Mouse (Mus musculus) erythroblast, embryonic 14.5 days (primary cell): ENCODE measurements around the gene 4921517D22Rik. TPM values are rescaled to one million over a fixed set of nuclear protein-coding genes. Genes with fewer than 3 reads are reported as not detected.
"Not testable (repeated sequence)": the region's sequence is repeated elsewhere in the genome, so short reads cannot be mapped to it uniquely, and the experiment has no call there.

Experiments used
- H3K27me3 ChIP-seq: 2 replicates; pipeline ENCODE4 v1.6.1; 2012; ENCODE audit warnings: inconsistent platforms; ENCODE audit not compliant: control insufficient read depth
- H3K36me3 ChIP-seq: 2 replicates; pipeline ENCODE4 v1.6.1; 2012; ENCODE audit warnings: mild to moderate bottlenecking, inconsistent platforms; ENCODE audit not compliant: control insufficient read depth
- H3K4me1 ChIP-seq: 2 replicates; pipeline ENCODE4 v1.6.1; 2012; ENCODE audit warnings: inconsistent platforms; ENCODE audit not compliant: control insufficient read depth
- H3K4me3 ChIP-seq: replicated peaks from 2 replicates; pipeline ENCODE3; 2012; ENCODE audit warnings: moderate library complexity, mild to moderate bottlenecking, inconsistent platforms
- H3K9me3 ChIP-seq: 2 replicates; pipeline ENCODE4 v1.6.1; 2012; ENCODE audit warnings: low read length, inconsistent platforms, mixed read lengths; ENCODE audit not compliant: control insufficient read depth
- GATA1 ChIP-seq: IDR thresholded peaks from 2 replicates; pipeline ENCODE4 v1.6.1; 2012; ENCODE audit warnings: low read length, inconsistent platforms, mixed read lengths
- TAL1 ChIP-seq: IDR thresholded peaks from 3 replicates; pipeline ENCODE4 v1.6.1; 2012; ENCODE audit warnings: low read length, inconsistent platforms, mixed read lengths
- polyA plus RNA-seq: library from polyadenylated mRNA; stranded (reverse); fragments of >175 nt; gene quantifications from 2 replicates; pipeline ENCODE4 v1.2.3, GENCODE M21; 2012

The 4921517D22Rik gene
- not detected in 2 replicates for polyA plus RNA-seq

DNA sequence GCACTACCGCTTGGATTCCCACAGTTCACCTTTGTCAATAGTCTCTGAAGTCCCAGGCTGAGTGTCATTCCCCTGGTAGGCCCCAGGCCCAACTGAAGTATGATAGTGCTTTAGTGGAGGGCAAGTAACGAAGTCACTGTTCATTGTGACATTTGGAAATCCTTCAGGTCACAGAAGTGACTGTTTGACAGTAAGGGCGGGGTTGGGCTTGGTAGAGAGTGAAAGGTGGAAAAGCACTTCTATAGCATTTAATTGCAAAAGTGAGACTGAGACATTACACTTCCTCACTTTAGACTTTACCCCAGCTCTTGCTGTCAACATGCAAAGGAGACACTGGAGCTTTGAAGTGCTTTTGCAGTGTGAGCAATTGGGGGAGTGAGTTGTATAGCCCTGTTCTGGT, at the start of gene 4921517D22Rik:
Gene 4921517D22Rik, minus strand, starts transcription at position 101 of the 400 bp plus-strand sequence.
- Histone ChIP-seq H3K4me3 (no peak within 1 kb of the TSS), H3K36me3 (no peaks in the 10 kb centered on the region), H3K9me3 (peaks cover 7% of the 10 kb centered on the region), H3K27me3 (peaks cover 15% of the 10 kb centered on the region), H3K4me1 (no peaks in the 10 kb centered on the region)
- TF ChIP-seq TAL1 (no peak), GATA1 (no peak)

DNA sequence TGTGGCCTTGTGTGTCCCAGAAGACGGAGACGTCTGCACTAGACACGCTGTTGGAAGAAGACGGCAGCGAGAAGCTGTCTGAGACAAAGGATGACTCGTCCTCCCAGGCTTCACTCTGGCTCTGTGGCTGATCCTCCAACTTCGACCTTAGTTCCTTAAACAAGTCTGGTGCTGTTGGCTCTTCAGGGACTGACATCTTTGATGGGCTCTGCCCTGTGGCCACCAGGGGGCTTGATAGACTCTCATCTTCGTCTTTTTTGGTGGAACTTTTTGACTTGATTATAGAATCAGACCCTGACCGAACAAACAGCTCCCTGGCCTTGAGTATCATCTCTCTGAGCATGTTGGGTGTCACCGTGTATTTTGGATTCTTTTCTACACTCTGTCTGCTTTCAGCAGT, 47.8 kb upstream of the 4921517D22Rik start:
- no peak for TF ChIP-seq TAL1
- no peak for TF ChIP-seq GATA1
- Histone ChIP-seq H3K9me3 (peaks cover 3% of the 10 kb centered on the region), H3K4me3 (no peak overlapping the region), H3K4me1 (peaks cover 60% of the 10 kb centered on the region), H3K36me3 (peaks cover 3% of the 10 kb centered on the region), H3K27me3 (peaks cover 16% of the 10 kb centered on the region)

DNA sequence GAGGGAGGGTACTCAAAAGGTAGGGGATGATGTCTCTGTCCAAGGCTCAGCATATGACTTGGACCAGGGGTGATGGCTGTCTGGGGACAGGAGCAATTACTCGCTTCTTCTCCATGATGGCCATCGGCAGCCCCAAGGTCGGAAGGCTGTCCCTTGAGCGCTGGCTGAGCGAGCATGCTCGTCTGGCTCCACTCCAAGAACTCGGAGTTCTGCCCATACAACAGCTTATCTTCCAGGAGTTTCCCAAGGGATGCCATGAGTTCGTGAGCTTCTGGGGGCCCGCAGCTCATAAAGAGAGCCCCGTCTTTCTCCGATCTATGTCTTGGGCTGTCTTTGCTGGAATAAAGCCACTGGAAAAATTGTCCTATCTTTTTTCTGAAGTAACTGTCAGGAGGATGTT, 47.2 kb upstream of the 4921517D22Rik start:
- Histone ChIP-seq H3K36me3 (peaks cover 3% of the 10 kb centered on the region), H3K9me3 (peaks cover 3% of the 10 kb centered on the region), H3K4me3 (no peak overlapping the region), H3K4me1 (peaks cover 66% of the 10 kb centered on the region), H3K27me3 (peaks cover 11% of the 10 kb centered on the region)
- TF ChIP-seq TAL1, result no peak
- TF ChIP-seq GATA1, result no peak

DNA sequence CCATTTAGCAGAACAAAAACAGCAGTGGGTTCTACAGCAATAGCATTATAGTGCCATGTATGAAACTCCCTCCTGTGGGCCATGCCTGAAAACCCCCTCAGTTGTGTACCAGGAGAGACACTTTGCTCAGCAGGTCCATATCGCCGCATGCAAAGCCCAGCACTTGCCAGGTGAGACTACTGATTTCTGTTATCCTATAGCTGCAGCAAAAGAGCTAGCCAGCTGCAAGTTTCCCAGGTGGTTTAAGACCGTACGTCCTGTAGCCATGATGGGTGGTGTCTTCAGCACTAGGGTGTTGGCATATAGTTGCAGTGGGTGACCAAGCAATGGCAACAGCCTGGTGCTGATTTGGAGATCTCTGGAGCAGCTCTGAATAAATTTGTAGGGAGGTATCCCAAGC, 45.5 kb upstream of the 4921517D22Rik start:
- no peaks in the 10 kb centered on the region for H3K9me3 ChIP-seq
- H3K36me3 ChIP-seq, result peaks cover 3% of the 10 kb centered on the region
- H3K27me3 ChIP-seq, result peaks cover 5% of the 10 kb centered on the region; the same call in 1 of the 2 replicates
- H3K4me1 ChIP-seq, result peaks cover 83% of the 10 kb centered on the region
- H3K4me3 ChIP-seq, result peak overlapping the region; percentile 35
- peak; percentile 92 for TF ChIP-seq TAL1
- peak; percentile 72 for TF ChIP-seq GATA1

DNA sequence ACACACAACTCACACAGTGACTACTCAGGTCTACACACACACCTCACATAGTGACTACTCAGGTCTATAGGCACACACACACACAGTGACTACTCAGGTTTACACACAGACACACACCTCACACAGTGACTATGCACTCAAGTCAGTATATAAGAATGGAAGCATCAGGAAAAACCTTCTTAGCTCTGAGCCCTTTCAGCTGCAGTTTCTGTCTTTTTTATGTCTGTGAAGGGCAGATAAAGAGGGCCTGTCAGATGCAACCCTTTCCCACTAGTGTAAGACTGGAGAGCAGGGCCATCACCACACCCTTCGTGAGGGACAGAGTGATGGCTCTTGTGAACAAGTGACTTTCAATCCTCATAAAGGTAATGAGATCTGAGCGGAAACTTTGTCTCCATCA, 44.5 kb upstream of the 4921517D22Rik start:
- H3K4me1 ChIP-seq, result peaks cover 91% of the 10 kb centered on the region
- TF ChIP-seq GATA1 (peak; percentile 65), TAL1 (peak; percentile 75)

DNA sequence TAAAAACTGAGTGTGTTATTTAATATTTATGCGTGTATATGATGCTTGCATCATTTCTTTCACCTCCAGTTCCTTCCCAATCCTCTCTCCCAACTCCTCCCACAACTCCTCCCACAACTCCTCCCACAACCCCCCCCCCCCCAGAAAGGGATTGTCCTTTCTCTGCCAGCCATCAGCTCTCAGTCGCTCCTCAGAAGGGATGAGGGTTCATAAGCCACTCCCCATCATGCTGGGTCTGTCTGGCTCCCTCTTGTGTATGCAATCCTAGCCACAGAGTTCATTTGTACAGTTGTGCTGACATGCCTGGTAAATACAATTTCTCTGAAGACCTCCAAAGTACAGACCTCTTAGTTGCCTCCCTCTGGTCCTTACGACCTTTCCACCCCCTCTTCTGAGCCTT, 41.3 kb upstream of the 4921517D22Rik start:
- Histone ChIP-seq H3K27me3 (no peaks in the 10 kb centered on the region), H3K4me1 (peaks cover 96% of the 10 kb centered on the region), H3K4me3 (no peak overlapping the region), H3K9me3 (no peaks in the 10 kb centered on the region), H3K36me3 (no peaks in the 10 kb centered on the region; the same call in 1 of the 2 replicates)
- no peak for TF ChIP-seq GATA1
- TF ChIP-seq TAL1, result no peak

More for the DNA sequence above, 44.5 kb upstream of the 4921517D22Rik start:
- 0 out of 2 replicates have a peak, but pooled peaks cover 3% of the 10 kb centered on the region for H3K27me3 ChIP-seq
- H3K9me3 ChIP-seq, result no peaks in the 10 kb centered on the region
- peak overlapping the region; percentile 54 for H3K4me3 ChIP-seq
- H3K36me3 ChIP-seq, result peaks cover 3% of the 10 kb centered on the region

DNA sequence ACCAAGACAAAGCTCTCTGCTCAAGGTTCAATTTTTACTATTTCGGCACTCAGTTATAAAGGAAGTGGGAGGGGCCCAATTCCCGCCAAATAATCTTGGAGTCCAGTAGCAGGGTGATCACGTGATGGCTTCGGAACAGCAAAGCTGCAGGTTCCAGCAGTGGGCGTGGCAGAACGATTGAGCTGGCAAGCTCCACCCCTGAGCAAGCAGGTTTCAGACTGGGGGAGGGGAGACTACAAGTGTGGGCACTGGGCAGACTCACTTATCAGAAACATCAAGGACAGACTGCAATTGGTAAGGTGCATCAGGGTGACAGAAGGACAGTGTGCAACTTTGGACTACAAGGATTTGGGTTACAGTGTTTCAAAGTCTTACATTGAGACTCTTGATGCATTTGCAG, 40.4 kb upstream of the 4921517D22Rik start:
- Histone ChIP-seq H3K4me3 (peak overlapping the region; percentile 26), H3K4me1 (peaks cover 91% of the 10 kb centered on the region)
- not testable (repeated sequence) for H3K9me3 ChIP-seq, H3K27me3 ChIP-seq, H3K36me3 ChIP-seq

DNA sequence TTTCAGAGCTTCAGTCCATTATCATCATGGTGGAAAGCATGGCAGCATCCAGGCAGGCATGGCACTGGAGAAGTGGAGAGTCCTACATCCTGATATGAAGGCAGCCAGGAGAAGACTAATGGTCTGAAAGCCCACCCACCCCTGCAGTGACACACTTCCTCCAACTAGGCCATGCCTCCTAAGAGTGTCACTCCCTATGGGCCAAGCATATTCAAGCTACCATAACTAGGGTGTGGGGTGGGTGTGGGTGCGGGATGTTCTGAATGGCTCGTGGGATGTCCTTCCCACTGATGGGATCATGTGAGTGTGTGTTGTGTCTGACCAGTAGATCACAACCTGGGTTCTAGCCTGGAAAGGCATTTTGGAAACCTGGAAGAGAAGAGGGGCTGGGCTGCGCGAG, 40.0 kb upstream of the 4921517D22Rik start:
- Histone ChIP-seq H3K27me3 (no peaks in the 10 kb centered on the region), H3K9me3 (no peaks in the 10 kb centered on the region), H3K4me3 (peak overlapping the region; percentile 35), H3K36me3 (no peaks in the 10 kb centered on the region; the same call in 1 of the 2 replicates), H3K4me1 (peaks cover 91% of the 10 kb centered on the region)
- TF ChIP-seq TAL1, result no peak
- no peak for TF ChIP-seq GATA1

DNA sequence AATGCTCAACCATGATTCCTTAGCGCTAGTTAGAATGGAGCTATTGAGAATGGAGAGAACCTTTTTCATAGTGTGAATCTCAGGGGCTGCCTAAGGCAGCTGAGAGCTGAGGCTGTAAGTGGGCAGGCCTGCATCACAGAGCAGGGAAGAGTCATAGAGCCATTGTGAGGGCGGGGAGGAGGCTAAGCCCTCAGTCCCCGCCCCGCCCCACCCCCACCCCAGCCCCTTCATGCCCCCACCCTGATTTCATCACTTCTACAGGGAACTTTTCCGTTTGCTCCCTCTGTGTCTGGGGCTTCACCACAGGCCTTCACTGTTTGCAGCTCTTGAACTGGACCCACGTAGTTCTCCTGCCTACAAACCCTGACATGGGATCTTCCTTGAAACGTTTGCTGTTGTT, 37.7 kb upstream of the 4921517D22Rik start, which contains the start of gene Spata31d1d:
Gene Spata31d1d, minus strand, starts transcription at position 101 of the 400 bp plus-strand sequence.
- no peaks in the 10 kb centered on the region for H3K9me3 ChIP-seq
- peaks cover 12% of the 10 kb centered on the region for H3K27me3 ChIP-seq
- H3K36me3 ChIP-seq, result no peaks in the 10 kb centered on the region
- H3K4me1 ChIP-seq, result peaks cover 81% of the 10 kb centered on the region
- no peak for TF ChIP-seq GATA1
- no peak for TF ChIP-seq TAL1
- no peak within 1 kb of the TSS for H3K4me3 ChIP-seq
